Mouse (Mus musculus): ENCODE data around the gene Gm5089.

Gene Gm5089

GRCm38 (mm10) chr14:122450496-122451382, at the start of gene Gm5089:
TSS of gene Gm5089 (minus strand) at chr14:122451115.
- peak; percentile 79 to 84 for DNase-seq

DNA sequence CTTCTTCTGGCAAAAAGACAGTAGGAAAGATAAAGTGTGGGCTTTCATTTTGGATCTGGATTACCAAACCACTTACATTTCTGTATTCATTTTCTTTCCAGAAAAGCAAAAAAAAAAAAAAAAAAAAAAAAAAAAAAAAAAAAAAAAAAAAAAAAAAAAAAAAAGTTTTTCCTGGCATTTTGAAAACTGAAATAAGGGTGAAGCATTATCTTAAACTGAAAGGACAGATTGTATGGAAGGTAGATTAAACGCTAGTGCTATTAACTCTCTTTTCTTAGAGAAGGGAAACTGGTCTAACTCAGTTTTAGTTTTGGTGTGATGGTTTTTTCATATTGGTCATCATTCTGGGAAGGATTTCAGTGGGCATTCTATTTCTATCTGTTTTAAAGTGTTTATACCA, 41.1 kb upstream of the Gm5089 start:
- DNase-seq: no peak

DNA sequence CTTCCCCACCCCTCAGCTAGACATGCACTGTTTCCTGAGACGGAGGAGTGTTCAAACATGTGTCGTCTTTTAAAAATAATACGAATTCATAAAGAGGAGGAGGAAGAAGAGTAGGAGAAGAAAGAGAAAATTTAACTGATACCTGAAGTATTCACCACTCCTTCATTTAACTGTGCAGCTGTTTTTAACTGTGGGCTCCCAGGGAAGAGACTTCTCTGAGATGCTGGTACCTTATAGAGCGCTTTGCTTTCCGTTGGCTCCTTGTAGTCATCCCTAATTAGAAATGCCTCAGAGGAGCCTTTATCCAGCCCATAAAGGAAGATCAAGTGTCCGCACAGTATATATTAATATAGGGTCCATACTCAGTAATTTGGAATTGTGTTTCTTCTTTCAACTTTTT, 40.6 kb upstream of the Gm5089 start:
- DNase-seq: peak in 1 of 2 experiments; percentile 20

DNA sequence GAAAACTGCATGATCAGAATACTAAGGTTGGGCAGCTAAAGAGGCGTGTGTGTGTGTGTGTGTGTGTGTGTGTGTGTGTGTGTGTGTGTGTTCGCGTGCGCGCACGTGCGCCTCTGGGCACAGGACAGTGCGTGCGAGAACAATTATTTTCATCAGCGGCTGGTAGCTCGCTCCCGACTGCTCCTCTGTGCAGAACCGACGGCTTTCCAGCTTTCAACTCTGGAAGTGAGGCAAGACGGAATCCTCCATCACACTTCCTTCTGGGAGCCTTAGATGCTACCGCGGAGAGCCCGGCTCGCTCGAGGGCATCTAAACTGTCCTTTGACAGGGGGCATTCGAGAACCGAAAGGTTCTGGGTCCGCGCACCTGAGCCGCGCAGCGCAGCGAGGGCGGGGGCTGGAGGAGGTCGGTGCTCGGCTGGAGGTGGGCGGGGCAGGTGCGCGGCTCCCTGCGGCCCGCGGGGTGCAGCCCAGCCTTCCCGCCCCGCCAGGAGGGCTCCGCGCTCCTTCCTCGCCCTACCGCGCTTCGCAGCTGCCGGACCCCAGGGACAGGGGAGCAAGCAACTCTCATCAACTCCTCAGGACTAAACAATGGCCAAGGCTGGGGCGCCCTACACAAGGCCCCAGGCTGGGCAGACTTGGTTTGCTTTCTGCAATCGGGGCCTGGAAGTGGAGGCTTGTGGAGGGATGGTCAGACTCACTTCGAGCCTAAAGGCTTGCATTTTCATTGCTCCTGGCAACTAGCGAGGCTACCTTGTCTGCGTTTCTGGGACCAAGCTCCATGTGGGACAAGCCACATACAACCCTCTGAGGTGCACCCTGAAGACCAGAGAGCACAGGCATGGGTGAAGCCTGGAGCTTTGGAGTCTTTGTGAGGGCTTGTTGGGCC, 39.8 kb upstream of the Gm5089 start, which contains the start of gene Gm10837:
Gene Gm10837 (plus strand): TSS at position 146 of the 888 bp plus-strand sequence.
- peak; percentile 74 to 77 for DNase-seq

- peak; percentile 50 to 67 for DNase-seq
Measured at GRCm38 (mm10) chr14:122489686-122490414, 38.9 kb upstream of the Gm5089 start.

- peak; percentile 56 to 68 for DNase-seq
Measured at GRCm38 (mm10) chr14:122489041-122489440, 38.1 kb upstream of the Gm5089 start.

GRCm38 (mm10) chr14:122487366-122487765, 36.5 kb upstream of the Gm5089 start:
- DNase-seq: peak; percentile 52 to 69

DNA sequence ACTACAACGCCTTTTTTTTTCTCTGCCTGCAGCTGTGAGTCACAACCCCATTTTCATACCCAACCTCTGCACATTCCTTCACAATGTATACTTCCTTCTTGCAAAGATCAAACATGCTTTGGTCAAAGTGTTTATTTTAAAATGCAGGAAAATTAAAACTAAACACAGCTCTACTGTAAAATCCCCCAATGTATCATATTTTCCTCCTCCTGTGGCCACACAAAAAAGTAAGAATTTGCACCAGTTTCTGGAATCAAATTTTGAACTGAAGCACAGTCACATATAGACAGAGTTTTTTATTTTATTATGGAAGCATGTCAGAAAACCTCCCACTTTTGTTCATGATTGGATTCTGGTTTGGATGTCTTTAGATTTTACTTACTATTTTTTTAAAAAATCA, 35.7 kb upstream of the Gm5089 start:
- DNase-seq: peak in 1 of 2 experiments; percentile 31

GRCm38 (mm10) chr14:122485635-122486181, 34.8 kb upstream of the Gm5089 start:
- peak; percentile 57 to 72 for DNase-seq

DNA sequence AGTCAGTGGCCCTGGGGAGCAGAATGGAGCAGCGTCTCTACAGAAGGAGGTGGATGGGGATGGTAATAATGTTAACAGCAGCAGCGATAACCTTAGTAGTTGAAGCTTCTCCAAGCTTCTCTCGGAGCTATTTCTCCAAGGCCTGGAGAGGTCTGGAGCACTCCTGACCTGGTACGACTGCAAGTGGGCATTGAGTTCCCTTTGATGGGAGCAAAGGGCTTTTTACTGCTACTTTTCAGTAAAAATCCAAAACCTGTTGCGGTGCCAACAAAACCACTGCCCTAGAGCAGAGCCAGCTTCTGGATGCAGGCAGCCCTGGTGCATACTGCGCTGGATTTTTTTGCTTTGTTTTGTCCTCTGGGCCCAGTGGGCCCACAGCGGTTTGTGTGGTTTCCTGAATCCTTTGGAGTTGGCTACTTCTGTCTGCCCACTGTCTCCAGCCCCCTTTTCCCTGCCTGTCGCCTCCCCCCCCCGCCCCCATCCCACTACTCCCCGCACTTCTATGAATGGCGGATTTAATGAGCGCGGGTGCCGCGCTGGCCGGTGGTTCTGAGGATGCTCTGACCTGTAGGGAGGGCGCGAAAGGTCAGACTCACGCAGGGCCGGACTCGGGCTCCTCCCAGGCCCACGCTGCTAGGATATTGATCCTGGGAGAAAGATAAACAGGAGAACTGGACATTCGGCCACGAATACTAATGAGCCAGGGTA, 34.1 kb upstream of the Gm5089 start:
- peak; percentile 79 to 80 for DNase-seq

DNA sequence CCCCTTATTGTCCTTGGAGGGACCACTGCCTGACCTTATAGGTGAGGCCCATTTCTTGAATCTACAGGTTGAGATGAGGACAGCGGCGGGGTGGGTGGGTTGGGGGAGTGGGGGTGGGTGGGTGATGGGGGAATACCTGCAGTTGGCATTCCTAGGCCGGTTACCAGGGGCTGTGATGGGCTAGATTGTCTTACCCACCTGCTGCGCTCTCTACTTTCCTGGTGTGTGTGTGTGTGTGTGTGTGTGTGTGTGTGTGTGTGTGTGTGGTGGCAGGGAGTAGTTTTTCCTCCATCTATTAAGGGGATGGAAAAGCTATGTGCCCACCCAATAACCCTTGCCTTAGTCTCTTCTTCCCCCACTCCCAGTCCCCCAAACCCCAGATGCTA, 33.5 kb upstream of the Gm5089 start:
- DNase-seq: peak; percentile 67 to 68

- DNase-seq: peak; percentile 80 to 84
Measured at GRCm38 (mm10) chr14:122483556-122484421, 32.9 kb upstream of the Gm5089 start.

GRCm38 (mm10) chr14:122483024-122483385, 32.1 kb upstream of the Gm5089 start:
- DNase-seq: peak in 1 of 2 experiments; percentile 60

DNA sequence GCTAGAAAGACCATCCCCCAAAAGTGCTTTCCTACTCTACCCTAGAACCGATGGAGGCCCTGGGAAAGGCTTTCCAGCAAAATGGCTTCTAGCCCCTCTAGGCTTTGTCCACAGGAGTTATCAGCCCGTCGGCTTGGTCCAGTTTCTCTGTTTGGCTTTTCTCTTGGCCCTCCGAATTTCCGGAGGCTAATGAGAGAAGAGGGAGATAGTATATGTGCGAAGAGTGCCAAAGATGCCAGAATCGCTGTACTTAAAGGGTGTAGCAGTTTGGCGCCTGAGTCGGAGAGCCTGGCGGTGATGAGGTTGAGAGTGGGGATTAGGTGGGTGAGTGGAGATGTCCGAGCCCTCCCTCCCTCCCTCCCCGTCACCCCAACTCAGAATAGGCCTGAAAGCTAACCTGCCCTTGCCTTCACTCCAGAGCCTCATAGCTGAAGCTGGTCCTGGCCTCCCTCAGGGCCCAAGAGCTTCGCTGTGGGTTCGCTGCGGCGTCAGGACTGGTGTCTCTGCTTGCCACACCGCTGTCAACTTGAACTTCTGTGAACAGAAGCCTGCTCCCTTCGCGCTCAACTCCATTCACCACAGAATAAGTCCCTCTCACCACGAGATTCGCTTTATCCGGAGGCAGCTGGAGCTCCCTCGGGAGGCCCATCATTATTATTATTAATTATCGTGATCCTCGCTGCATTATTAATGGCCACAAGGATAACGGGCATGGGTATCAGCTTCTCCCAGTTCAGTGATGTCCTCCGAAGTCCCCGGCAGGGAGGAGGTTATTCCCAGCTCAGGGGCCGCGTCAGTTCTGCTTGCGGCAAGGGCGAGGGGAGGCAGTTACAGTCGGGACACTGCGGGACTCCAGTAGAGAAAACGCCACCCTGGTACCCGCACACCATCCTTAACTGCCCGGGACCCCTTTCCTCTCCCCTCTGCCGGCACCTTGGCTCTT, 31.4 kb upstream of the Gm5089 start:
- DNase-seq: peak; percentile 69 to 72

DNA sequence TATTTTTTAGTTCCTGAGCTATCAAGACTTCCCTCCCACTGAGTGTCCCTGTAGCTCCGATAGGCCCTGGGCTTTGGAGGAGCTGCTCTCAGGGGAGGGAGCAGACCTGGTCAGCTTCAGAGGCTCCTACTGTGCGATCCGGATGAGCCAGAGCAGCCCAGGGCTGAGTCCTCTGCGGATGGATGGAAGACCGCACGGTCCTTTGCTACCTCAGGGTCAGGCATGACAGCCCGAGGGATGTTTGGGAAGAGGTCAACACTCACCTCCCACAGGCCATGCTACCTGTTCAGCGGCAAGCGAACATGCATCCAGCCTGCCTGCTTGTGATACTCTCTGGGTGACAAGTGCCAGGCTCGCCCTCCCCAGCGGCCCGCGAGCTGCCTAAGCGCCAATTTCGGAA, 30.3 kb upstream of the Gm5089 start:
- peak; percentile 65 to 73 for DNase-seq

DNA sequence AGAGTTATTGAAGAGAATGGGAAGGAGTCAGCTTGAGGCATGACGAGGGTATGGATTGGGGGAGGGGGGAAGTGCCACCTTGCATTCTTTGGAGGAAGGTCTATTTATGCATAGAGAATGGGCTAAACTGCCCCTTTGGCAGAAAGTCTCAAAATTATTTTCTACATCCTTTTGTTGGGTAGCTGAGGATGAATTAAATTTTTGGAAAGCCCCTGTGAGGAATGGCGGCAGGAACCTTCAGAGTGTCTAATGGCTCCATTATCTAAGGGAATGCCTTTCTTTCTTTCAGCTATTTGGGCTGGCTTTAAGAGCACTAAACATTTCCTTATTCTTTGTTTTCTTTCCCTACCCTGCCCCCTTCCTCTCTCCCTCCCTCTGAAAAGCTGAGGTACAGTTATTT, 29.4 kb upstream of the Gm5089 start:
- peak; percentile 58 for DNase-seq

DNA sequence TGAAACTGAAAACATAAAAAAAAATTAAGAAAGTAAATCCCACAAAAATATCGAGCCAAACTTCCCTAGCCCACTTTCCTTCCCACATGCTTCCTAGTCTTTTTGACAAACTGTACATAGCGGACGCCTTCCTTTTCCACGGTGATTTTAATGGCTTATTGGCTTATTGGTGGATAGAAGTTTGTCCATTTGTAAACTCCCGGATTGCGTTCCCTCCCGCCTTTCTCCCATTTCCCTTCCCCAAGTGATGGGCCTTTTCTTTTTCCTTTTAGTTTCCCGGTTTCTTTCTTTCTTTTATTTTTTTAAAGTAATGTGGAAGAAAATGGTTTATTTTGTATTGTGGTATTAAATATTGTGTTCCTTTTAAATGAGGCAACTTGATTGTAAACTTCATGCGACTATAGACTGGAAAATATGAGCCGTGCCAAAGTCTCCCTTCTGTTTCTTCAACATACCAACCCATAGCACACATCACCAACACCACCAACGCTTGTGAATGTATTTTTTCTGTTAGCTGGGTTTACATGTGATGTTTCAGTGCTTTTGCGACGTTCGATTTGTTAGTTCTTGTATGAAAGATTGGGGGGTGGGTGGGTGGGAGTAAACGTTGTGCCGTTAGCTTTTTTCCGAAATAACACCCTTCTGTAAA, 28.7 kb upstream of the Gm5089 start:
- DNase-seq: peak; percentile 20 to 41

DNA sequence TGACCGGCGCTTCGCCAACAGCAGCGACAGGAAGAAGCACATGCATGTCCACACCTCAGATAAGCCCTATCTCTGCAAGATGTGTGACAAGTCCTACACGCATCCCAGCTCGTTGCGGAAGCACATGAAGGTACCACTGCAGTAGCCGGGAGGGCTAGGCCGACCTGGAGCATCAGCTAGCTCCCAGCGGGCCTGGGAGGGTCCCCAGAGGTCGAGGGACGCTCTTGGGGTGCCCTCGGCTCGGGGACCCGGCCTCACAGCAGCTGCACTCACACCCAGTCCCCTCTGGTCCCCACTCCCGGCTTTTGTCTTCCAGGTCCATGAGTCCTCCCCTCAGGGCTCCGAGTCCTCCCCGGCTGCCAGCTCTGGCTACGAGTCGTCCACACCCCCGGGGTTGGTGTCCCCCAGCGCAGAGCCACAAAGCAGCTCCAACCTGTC, 27.7 kb upstream of the Gm5089 start:
- DNase-seq: peak; percentile 75 to 77

Data from cerebellum, postnatal 14 days (tissue).